Mouse (Mus musculus) midbrain, embryonic 16.5 days (tissue): ENCODE results near the gene Gid8. TPM values are rescaled to one million over a fixed set of nuclear protein-coding genes. Genes with fewer than 3 reads are reported as not detected.

Source experiments
- ATAC-seq: fragments of 200-750 bp; cut with Nextera tagmentation; 2 replicates; pipeline ENCODE4 v1.8.0; 2017; ENCODE audit warnings: moderate TSS enrichment
- H3K27ac ChIP-seq: fragments of 300-500 bp; sonication (generic); 2 replicates; pipeline ENCODE4 v1.5.1; 2014; ENCODE audit warnings: mild to moderate bottlenecking, low read length, mixed read lengths
- H3K27me3 ChIP-seq: fragments of 300-500 bp; sonication (generic); 2 replicates; pipeline ENCODE4 v1.6.1; 2014; ENCODE audit warnings: low read depth, low read length, mixed read lengths; ENCODE audit not compliant: control insufficient read depth, insufficient read depth
- H3K36me3 ChIP-seq: fragments of 300-500 bp; sonication (generic); 2 replicates; pipeline ENCODE4 v1.6.1; 2014; ENCODE audit warnings: mild to moderate bottlenecking, low read length, moderate library complexity, mixed read lengths; ENCODE audit not compliant: control insufficient read depth, insufficient read depth
- H3K4me1 ChIP-seq: fragments of 300-500 bp; sonication (generic); 2 replicates; pipeline ENCODE4 v1.6.1; 2014; ENCODE audit warnings: mild to moderate bottlenecking, low read length, mixed read lengths; ENCODE audit not compliant: control insufficient read depth, insufficient read depth
- H3K4me2 ChIP-seq: fragments of 300-500 bp; sonication (generic); 2 replicates; pipeline ENCODE4 v1.6.1; 2014; ENCODE audit warnings: mild to moderate bottlenecking, low read length, mixed read lengths
- H3K4me3 ChIP-seq: fragments of 300-500 bp; sonication (generic); 2 replicates; pipeline ENCODE4 v1.5.1; 2014; ENCODE audit warnings: low read depth, mild to moderate bottlenecking, low read length, moderate library complexity, mixed read lengths
- H3K9ac ChIP-seq: fragments of 300-500 bp; sonication (generic); 2 replicates; pipeline ENCODE4 v1.6.1; 2014; ENCODE audit warnings: low read depth, low read length, mixed read lengths
- H3K9me3 ChIP-seq: fragments of 300-500 bp; sonication (generic); replicated peaks from 2 replicates; pipeline ENCODE4 v1.6.1; 2014; ENCODE audit warnings: mild to moderate bottlenecking, low read length, mixed read lengths; ENCODE audit not compliant: control insufficient read depth, poor library complexity, severe bottlenecking
- WGBS: fragments of 180-500 bp; shearing (Covaris S2); extraction: QIAGEN DNeasy Blood & Tissue Kit; methylation state at CpG from one replicate; pipeline ENCODE4 v1.1.7; 2014; 5-methylcytosine and 5-hydroxymethylcytosine counted together
- polyA plus RNA-seq: library from polyadenylated mRNA; unstranded; fragments of >200 nt; fragmentation: Nextera tagmentation; extraction: Ambion mirVana; gene quantifications from 2 replicates; pipeline ENCODE4 v1.2.1, GENCODE M21; 2015

Gene Gid8
- polyA plus RNA-seq, 1 experiment from 2014 or later = 57.1 TPM

- H3K36me3 ChIP-seq = no peaks in the 10 kb centered on the region
- no peak overlapping the region for H3K9ac ChIP-seq
- ATAC-seq = peak; percentile 59; the same call in 1 of the 2 replicates
- no peak overlapping the region for H3K4me3 ChIP-seq
- H3K27ac ChIP-seq = no peak overlapping the region
- no peaks in the 10 kb centered on the region for H3K27me3 ChIP-seq
- H3K4me2 ChIP-seq = no peak overlapping the region
- H3K9me3 ChIP-seq = no peaks in the 10 kb centered on the region
- WGBS = 32% methylated on average over 5 of the region's 5 CpGs
- H3K4me1 ChIP-seq = peaks cover 13% of the 10 kb centered on the region
Observed at GRCm38 (mm10) chr2:180754976-180755688, 45.2 kb downstream of the Gid8 start.

GRCm38 (mm10) chr2:180755896-180756295 lies 46.0 kb downstream of the Gid8 start:
- WGBS = 12% methylated on average over 8 of the region's 8 CpGs
- no peak for ATAC-seq

GRCm38 (mm10) chr2:180756786-180757185 lies 46.9 kb downstream of the Gid8 start:
- Histone ChIP-seq H3K27me3 (no peaks in the 10 kb centered on the region), H3K9ac (no peak overlapping the region), H3K27ac (no peak overlapping the region), H3K4me3 (no peak overlapping the region), H3K4me1 (peaks cover 13% of the 10 kb centered on the region), H3K4me2 (no peak overlapping the region), H3K9me3 (no peaks in the 10 kb centered on the region), H3K36me3 (no peaks in the 10 kb centered on the region)
- ATAC-seq = no peak
- WGBS = 23% methylated on average over 2 of the region's 2 CpGs

More at GRCm38 (mm10) chr2:180755896-180756295, 46.0 kb downstream of the Gid8 start:
- Histone ChIP-seq H3K36me3 (no peaks in the 10 kb centered on the region), H3K27ac (no peak overlapping the region), H3K9ac (no peak overlapping the region), H3K4me2 (no peak overlapping the region), H3K27me3 (no peaks in the 10 kb centered on the region), H3K9me3 (no peaks in the 10 kb centered on the region), H3K4me3 (no peak overlapping the region), H3K4me1 (peaks cover 13% of the 10 kb centered on the region)

GRCm38 (mm10) chr2:180758513-180759263 lies 48.8 kb downstream of the Gid8 start:
- peak; percentile 69; the same call in 1 of the 2 replicates for ATAC-seq
- no peak overlapping the region for H3K4me2 ChIP-seq
- WGBS = 13% methylated on average over 15 of the region's 15 CpGs

GRCm38 (mm10) chr2:180764986-180765385 lies 55.1 kb downstream of the Gid8 start:
- Histone ChIP-seq H3K27ac (no peak overlapping the region), H3K36me3 (no peaks in the 10 kb centered on the region)
- 40% methylated on average over 11 of the region's 11 CpGs for WGBS

More at GRCm38 (mm10) chr2:180758513-180759263, 48.8 kb downstream of the Gid8 start:
- Histone ChIP-seq H3K27me3 (no peaks in the 10 kb centered on the region), H3K9ac (no peak overlapping the region), H3K4me3 (no peak overlapping the region), H3K36me3 (no peaks in the 10 kb centered on the region), H3K27ac (peak overlapping the region; percentile 10), H3K4me1 (peaks cover 13% of the 10 kb centered on the region), H3K9me3 (no peaks in the 10 kb centered on the region)

GRCm38 (mm10) chr2:180765713-180766112 lies 55.8 kb downstream of the Gid8 start:
- 63% methylated on average over 7 of the region's 7 CpGs for WGBS
- ATAC-seq = no peak
- no peak overlapping the region for H3K27ac ChIP-seq
- no peak overlapping the region for H3K4me3 ChIP-seq
- no peaks in the 10 kb centered on the region for H3K36me3 ChIP-seq
- H3K4me1 ChIP-seq = no peaks in the 10 kb centered on the region
- no peaks in the 10 kb centered on the region for H3K9me3 ChIP-seq
- no peak overlapping the region for H3K9ac ChIP-seq
- no peaks in the 10 kb centered on the region for H3K27me3 ChIP-seq
- no peak overlapping the region for H3K4me2 ChIP-seq

More at GRCm38 (mm10) chr2:180764986-180765385, 55.1 kb downstream of the Gid8 start:
- Histone ChIP-seq H3K4me2 (no peak overlapping the region), H3K9ac (no peak overlapping the region), H3K4me1 (no peaks in the 10 kb centered on the region), H3K9me3 (no peaks in the 10 kb centered on the region), H3K27me3 (no peaks in the 10 kb centered on the region), H3K4me3 (no peak overlapping the region)
- ATAC-seq = no peak

Other genes starting within 250 kb of the Gid8 start
- 2.7 and 3.3 TPM in 2 replicates for gene Ntsr1, start 210.1 kb upstream of the Gid8 start, polyA plus RNA-seq
- gene Mrgbp, start 128.8 kb upstream of the Gid8 start, polyA plus RNA-seq = 40.2 and 44.8 TPM in 2 replicates
- 81.2 and 85.8 TPM in 2 replicates for gene Ogfr, start 120.9 kb upstream of the Gid8 start, polyA plus RNA-seq
- 40.4 and 43.2 TPM in 2 replicates for gene Col9a3, start 112.3 kb upstream of the Gid8 start, polyA plus RNA-seq
- 0.42 and 0.55 TPM in 2 replicates for gene Tcfl5, start 67.4 kb upstream of the Gid8 start, polyA plus RNA-seq
- 23.9 and 26.8 TPM in 2 replicates for gene Dido1, start 118 bp upstream of the Gid8 start, polyA plus RNA-seq
- 0.11 and 0.24 TPM in 2 replicates for gene Slc17a9, start 15.1 kb downstream of the Gid8 start, polyA plus RNA-seq
- gene Bhlhe23, start 66.8 kb downstream of the Gid8 start, polyA plus RNA-seq = 10.1 and 10.4 TPM in 2 replicates
- 38.8 and 45.2 TPM in 2 replicates for gene Ythdf1, start 210.8 kb downstream of the Gid8 start, polyA plus RNA-seq
- gene Birc7, start 218.9 kb downstream of the Gid8 start, polyA plus RNA-seq = not detected in 2 replicates
- 66.7 and 82.7 TPM in 2 replicates for gene Nkain4, start 244.6 kb downstream of the Gid8 start, polyA plus RNA-seq